Mouse (Mus musculus): ENCODE data around the gene Zfp385c.

DNA sequence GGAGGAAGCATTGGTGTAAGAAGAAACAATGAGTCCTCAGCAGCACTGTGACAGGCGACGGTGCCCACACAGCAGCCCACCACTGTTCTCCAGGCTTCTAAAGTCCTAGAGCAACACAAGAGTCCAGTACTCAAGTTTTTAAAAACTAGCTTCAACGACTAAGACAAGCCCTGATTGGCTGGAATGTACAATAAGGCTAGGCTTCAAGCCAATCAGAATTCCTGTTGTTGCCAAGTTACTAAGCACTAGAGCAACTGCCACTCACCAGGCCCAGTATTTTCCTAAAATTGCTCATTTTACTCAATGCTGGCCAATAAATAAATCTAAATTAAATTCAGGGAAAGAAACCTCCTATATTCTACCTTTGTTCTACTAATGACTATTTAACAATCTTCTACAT lies 79.0 kb downstream of the Zfp385c start:
- TF ChIP-seq GATA1 (IDR thresholded peaks at IDR 0.05; ENCODE audit: borderline replicate concordance, low read length) (no peak), FLI1 (IDR thresholded peaks at IDR 0.05; ENCODE audit: low read length) (no peak)
